Mouse (Mus musculus): ENCODE results near the gene Smc5.
A peak's percentile ranks its signal among the peaks of the same experiment; 100 is the strongest.

DNA sequence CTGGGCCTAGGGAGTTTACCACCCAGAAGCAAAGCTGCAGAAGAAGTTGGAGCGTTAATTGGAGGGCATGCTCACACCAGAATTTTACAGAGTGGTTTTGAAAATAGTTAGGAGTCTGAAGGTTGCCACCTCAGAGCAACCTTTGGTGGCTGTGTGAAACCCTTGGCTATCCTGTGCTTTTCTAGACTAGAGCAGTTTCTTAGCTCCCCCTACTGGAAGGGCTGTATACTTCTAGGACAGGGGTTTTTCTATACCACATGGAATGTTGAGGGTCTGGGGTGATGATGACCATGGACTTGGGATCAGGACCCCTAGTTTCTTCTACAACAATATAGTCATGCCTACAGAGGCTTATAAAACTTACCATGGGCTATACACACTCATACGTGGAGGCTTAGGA, 36.3 kb upstream of the Smc5 start:
- TF ChIP-seq CTCF (IDR thresholded peaks at IDR 0.05; ENCODE audit: low read depth, low read length): 0 out of 2 replicates have a peak, but pooled peaks have one; percentile 35
- TF ChIP-seq POLR2A (IDR thresholded peaks at IDR 0.05; ENCODE audit: extremely low read depth, insufficient read depth, low read length): no peak

All from liver, adult 2 months (tissue).